Mouse (Mus musculus): ENCODE data around the gene Hs3st2.

Hs3st2 gene

DNA sequence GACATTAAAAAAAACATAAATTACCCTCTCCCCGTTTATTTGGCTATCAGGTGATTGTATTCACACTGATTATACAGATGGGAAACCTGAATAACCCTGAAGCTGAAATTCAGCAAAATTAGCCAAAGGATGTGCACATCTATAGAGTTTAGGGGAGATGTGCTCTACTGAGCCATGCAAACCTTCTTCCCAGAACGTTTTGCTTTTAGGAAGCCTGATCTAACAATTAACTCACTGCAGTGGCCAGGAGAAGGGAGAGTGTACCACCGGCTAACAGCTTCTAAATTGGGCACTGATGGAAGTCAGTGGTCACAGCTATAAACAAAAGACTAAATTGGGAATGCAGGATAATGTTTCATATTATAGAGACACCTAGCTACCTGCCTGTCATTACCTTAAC is 66.4 kb downstream of the Hs3st2 start:
- DNase-seq (ENCODE audit: low spot score): no peak

GRCm38 (mm10) chr7:121460626-121461025 is 69.0 kb downstream of the Hs3st2 start:
- no peak for DNase-seq (ENCODE audit: low spot score)

DNA sequence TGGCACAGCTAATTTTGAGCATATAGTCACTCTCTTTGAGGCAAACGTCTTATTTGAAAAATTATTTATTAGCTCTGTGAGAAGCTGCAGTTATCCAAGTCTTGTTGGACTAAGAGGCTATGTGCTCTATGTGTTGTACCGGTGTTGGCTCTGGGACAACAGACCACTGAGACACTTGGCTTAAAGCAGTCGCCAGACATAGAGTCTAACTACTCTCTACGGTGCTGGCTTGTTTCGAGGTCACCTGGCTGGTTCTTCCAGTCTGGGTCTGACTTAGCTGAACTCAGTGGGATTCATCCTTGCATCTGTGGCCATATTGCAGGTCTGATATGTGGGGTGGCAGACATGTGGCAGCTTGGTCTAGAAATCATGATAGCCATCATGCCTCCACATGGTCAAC is 72.8 kb downstream of the Hs3st2 start:
- no peak for DNase-seq (ENCODE audit: low spot score)

DNA sequence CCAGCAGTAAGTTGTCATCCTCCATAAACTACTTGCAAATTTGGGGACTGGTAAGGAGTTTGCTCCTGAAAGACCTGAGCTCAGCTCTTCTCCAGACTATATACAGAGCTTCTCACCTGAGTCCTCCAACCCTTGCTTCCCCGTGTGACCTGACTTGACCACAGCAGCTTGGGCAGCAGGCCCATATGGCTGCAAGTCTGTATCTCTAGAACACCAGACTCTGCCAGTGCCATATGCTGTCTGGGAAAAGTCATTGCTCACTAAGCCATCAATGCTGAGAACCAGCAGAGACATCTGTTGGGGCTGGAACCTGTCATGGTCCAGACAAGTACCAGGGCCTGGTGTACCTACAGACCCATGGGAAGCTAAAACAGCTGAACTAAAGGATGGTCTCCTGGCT is 73.5 kb downstream of the Hs3st2 start:
- DNase-seq (ENCODE audit: low spot score): no peak

GRCm38 (mm10) chr7:121466331-121466730 is 74.7 kb downstream of the Hs3st2 start:
- no peak for DNase-seq (ENCODE audit: low spot score)

- DNase-seq (ENCODE audit: low spot score): no peak
These were observed 77.8 kb downstream of the Hs3st2 start for GRCm38 (mm10) chr7:121469435-121469834.

GRCm38 (mm10) chr7:121478302-121478701 is 86.6 kb downstream of the Hs3st2 start:
- no peak for DNase-seq (ENCODE audit: low spot score)

- no peak for DNase-seq (ENCODE audit: low spot score)
These were observed 88.4 kb downstream of the Hs3st2 start for GRCm38 (mm10) chr7:121480106-121480505.

DNA sequence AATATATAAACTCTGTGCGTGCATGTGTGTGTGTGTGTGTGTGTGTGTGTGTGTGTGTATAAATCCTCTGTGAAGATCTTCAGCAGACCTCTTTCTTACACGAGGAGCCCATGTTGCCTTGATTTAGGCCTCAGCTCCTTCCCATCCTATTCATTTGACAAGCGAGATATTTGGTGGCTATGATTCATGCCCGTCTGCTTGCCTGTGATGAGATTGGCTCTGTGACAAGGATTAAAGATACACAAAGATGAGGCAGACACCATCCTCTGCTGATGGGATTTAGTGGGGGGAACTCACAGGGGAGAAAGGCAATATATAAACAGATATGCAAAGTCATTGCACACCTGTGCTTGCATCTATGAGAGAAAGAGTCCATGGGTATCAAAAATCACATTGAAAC is 92.9 kb downstream of the Hs3st2 start:
- DNase-seq (ENCODE audit: low spot score): no peak

GRCm38 (mm10) chr7:121485266-121485665 is 93.6 kb downstream of the Hs3st2 start:
- no peak for DNase-seq (ENCODE audit: low spot score)

GRCm38 (mm10) chr7:121487291-121487690 is 95.6 kb downstream of the Hs3st2 start:
- DNase-seq (ENCODE audit: low spot score): no peak

DNA sequence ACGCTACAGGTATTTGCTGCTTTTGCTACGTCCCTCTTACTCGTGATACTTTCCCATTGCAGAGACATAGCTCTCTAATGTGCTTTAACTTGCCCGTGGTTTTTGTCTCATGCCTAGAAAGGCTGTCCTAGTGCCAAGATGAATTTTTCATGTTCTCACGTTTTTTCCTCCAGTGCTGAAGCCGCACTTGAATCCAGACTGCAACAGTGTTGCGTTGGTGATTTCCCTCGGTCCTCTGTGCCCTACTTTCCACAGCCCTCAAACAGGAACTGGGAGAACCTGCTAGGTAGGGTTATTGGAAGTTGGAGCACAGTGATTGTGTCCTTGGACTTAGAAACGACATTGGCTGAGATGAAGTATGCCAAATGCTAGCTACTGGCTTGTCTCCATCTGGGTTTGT is 97.7 kb downstream of the Hs3st2 start:
- DNase-seq (ENCODE audit: low spot score): no peak

GRCm38 (mm10) chr7:121491455-121492005 is 99.9 kb downstream of the Hs3st2 start:
- no peak for DNase-seq (ENCODE audit: low spot score)

GRCm38 (mm10) chr7:121500516-121500915 is 108.9 kb downstream of the Hs3st2 start:
- DNase-seq (ENCODE audit: low spot score): no peak

- DNase-seq (ENCODE audit: low spot score): no peak
These were observed 110.0 kb downstream of the Hs3st2 start for GRCm38 (mm10) chr7:121501666-121502065.

DNA sequence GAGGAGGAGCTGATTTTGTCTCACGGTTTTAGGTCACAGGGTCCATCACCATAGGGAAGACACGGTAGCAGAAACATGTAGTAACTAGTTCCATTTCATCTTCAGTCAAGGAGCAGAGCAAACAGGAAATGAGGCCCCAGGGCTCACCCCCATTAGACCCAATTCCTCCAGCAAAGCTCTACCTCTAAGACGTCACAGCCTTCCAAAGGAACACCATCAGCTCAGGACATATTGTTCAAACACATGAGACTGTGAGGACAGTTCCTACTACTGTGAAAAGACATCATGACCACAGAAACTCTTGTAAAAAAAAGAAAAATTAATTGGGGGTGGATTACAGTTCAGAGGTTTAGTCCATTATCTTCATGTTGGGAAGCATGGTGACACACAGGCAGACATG is 125.1 kb downstream of the Hs3st2 start:
- no peak for DNase-seq (ENCODE audit: low spot score)

DNA sequence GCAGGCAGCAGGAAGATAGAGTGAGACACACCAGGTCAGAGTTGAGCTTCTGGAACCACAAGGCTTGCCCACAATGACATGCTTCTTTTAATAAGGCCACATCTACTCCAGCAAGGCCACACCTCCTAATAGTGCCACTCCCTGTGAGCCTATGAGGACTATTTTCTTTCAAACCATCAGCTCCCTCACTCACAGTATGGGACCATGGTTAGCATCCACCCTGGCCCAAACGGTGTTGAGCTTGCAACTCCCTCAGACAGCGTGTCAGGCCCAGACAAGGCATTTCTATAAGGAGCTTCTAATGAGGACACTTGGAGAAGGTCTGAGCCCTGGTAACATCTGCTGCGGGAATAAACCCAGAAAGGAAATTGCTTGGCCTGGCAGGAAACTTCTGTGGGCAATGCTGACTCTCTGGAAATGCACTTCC is 125.5 kb downstream of the Hs3st2 start:
- no peak for DNase-seq (ENCODE audit: low spot score)

GRCm38 (mm10) chr7:121522125-121522524 is 130.5 kb downstream of the Hs3st2 start:
- DNase-seq (ENCODE audit: low spot score): no peak

- DNase-seq (ENCODE audit: low spot score): no peak
These were observed 137.4 kb downstream of the Hs3st2 start for GRCm38 (mm10) chr7:121529023-121529422.

DNA sequence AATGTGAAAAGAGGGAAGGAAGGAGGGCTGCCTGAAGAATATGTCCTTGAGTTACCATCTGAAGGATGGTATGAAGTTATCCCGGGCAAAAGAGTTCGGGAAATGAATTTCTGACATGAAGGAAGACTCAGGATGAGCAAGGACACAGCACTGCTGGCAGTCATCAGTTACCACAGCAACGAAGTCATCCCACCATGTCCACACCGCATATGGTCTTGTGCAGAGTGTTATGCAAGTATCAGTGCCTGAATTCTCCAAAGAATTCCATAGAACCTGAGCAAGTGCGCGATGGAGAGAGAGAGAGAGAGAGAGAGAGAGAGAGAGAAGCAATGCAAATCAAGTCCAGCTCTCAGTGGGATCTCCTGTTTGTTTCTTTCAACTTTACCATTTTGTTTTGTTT is 142.0 kb downstream of the Hs3st2 start:
- DNase-seq (ENCODE audit: low spot score): no peak

GRCm38 (mm10) chr7:121534386-121534785 is 142.7 kb downstream of the Hs3st2 start:
- no peak for DNase-seq (ENCODE audit: low spot score)

GRCm38 (mm10) chr7:121535987-121536386 is 144.3 kb downstream of the Hs3st2 start:
- DNase-seq (ENCODE audit: low spot score): no peak

DNA sequence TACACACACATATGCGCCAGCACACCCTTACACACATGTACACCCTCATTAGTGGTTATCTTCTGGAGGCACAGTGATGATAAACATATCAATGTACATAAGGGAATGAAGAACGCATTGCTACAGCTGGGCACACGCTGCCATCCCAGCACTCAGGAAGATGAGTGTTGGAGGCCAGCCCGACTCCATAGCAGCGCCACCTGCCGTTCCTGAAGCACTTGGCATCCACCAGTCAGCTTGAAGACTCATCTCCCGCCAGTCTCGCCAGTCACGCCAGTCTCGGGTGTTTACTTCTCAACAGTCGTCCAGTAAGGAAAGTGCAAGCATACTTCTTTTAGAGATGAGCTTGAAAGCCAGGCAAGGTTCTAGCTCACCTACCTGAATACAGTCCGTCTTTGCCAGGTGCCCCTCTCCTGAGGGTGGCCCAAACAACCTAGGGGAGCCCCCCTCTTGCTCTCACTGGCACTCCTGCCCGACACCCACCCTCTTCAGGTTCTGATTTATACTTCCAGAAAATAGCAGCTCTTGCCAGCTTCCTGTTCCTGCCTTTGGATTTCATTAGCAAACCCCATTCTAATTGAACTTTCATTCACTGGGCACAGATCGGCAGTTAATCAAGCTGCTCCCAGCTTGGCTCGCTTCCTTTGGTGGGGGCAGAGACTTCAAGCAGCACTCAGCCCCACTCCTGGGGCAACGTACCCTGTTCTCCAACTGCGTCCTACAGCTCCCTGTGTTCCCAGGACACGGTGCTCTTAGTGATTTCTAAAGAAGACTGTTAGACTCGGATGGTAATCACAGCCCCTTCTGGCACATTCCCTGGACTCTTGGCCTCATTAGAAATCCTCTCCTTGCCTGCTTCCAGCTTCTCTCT is 148.0 kb downstream of the Hs3st2 start:
- peak; percentile 56 for DNase-seq (ENCODE audit: low spot score)

DNA sequence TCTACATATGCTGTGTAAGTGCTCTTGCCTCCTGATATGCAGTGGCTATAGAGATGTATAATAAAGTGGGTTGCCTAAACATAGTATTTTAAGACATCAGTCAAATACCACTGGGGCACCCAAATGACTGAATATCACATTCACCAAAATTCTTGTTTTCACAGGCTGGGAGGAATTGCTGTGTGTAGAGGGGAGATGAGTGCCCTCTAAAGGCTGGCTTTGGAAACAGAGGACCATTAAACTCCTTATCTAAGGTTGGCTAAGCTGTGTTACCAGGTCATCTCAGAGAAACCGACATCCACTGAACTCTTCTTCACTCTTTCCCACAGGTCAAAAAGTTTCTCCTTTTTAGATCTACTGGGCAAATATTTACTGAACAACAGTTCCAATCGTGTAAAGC is 150.8 kb downstream of the Hs3st2 start:
- DNase-seq (ENCODE audit: low spot score): no peak

All from testis, postnatal 10 days (tissue).